Mouse (Mus musculus): ENCODE measurements around the gene Lrrc58. TPM values are rescaled to one million over a fixed set of nuclear protein-coding genes. Genes with fewer than 3 reads are reported as not detected.

Gene Lrrc58
- polyA plus RNA-seq, 1 experiment from 2014 or later: 56.8 TPM

GRCm38 (mm10) chr16:37906456-37906855 is 38.3 kb downstream of the Lrrc58 start:
- Histone ChIP-seq H3K9me3 (ENCODE audit: control insufficient read depth, low read length) (no peaks in the 10 kb centered on the region), H3K4me3 (ENCODE audit: low read length) (no peak overlapping the region), H3K4me1 (replicated peaks; ENCODE audit: control insufficient read depth, insufficient read depth, low read length) (no peaks in the 10 kb centered on the region), H3K27ac (ENCODE audit: low read length) (no peak overlapping the region), H3K4me2 (ENCODE audit: low read depth, low read length) (no peak overlapping the region), H3K9ac (ENCODE audit: low read length) (no peak overlapping the region), H3K36me3 (ENCODE audit: control insufficient read depth, insufficient read depth, low read length) (no peaks in the 10 kb centered on the region), H3K27me3 (ENCODE audit: control insufficient read depth, insufficient read depth, low read depth, low read length) (no peaks in the 10 kb centered on the region)
- ATAC-seq (ENCODE audit: low read depth): no peak
- 87% methylated on average over 3 of the region's 3 CpGs for WGBS

- Histone ChIP-seq H3K4me3 (ENCODE audit: low read length) (no peak overlapping the region), H3K4me1 (replicated peaks; ENCODE audit: control insufficient read depth, insufficient read depth, low read length) (0 out of 2 replicates have a peak, but pooled peaks cover 2% of the 10 kb centered on the region), H3K36me3 (ENCODE audit: control insufficient read depth, insufficient read depth, low read length) (no peaks in the 10 kb centered on the region), H3K9me3 (ENCODE audit: control insufficient read depth, low read length) (no peaks in the 10 kb centered on the region), H3K4me2 (ENCODE audit: low read depth, low read length) (no peak overlapping the region), H3K27me3 (ENCODE audit: control insufficient read depth, insufficient read depth, low read depth, low read length) (no peaks in the 10 kb centered on the region; the same call in 1 of the 2 replicates), H3K27ac (ENCODE audit: low read length) (no peak overlapping the region), H3K9ac (ENCODE audit: low read length) (no peak overlapping the region)
- no peak for ATAC-seq (ENCODE audit: low read depth)
- WGBS: 76% methylated on average over 1 of the region's 1 CpGs
These were observed 42.9 kb downstream of the Lrrc58 start for GRCm38 (mm10) chr16:37911086-37911485.

- H3K4me1 ChIP-seq (replicated peaks; ENCODE audit: control insufficient read depth, insufficient read depth, low read length): 0 out of 2 replicates have a peak, but pooled peaks cover 2% of the 10 kb centered on the region
- WGBS: 2% methylated on average over 51 of the region's 53 CpGs
- H3K4me2 ChIP-seq (ENCODE audit: low read depth, low read length): peak within 1 kb of the TSS; percentile 71
- H3K27me3 ChIP-seq (ENCODE audit: control insufficient read depth, insufficient read depth, low read depth, low read length): no peaks in the 10 kb centered on the region; the same call in 1 of the 2 replicates
- no peaks in the 10 kb centered on the region for H3K9me3 ChIP-seq (ENCODE audit: control insufficient read depth, low read length)
- H3K36me3 ChIP-seq (ENCODE audit: control insufficient read depth, insufficient read depth, low read length): no peaks in the 10 kb centered on the region
- peak within 1 kb of the TSS; percentile 54 for H3K9ac ChIP-seq (ENCODE audit: low read length)
- H3K27ac ChIP-seq (ENCODE audit: low read length): no peak within 1 kb of the TSS
- peak within 1 kb of the TSS; percentile 48 for H3K4me3 ChIP-seq (ENCODE audit: low read length)
- peak; percentile 85; the same call in 1 of the 2 replicates for ATAC-seq (ENCODE audit: low read depth)
These were observed 48.1 kb downstream of the Lrrc58 start, which contains the start of gene Gpr156 for GRCm38 (mm10) chr16:37916138-37916817. Gene Gpr156, plus strand, starts transcription at chr16:37916496.

- H3K9ac ChIP-seq (ENCODE audit: low read length): peak overlapping the region; percentile 54; the same call in 1 of the 2 replicates
- no peak overlapping the region for H3K27ac ChIP-seq (ENCODE audit: low read length)
- H3K9me3 ChIP-seq (ENCODE audit: control insufficient read depth, low read length): no peaks in the 10 kb centered on the region
- H3K27me3 ChIP-seq (ENCODE audit: control insufficient read depth, insufficient read depth, low read depth, low read length): no peaks in the 10 kb centered on the region; the same call in 1 of the 2 replicates
- no peak for ATAC-seq (ENCODE audit: low read depth)
- 24% methylated on average over 7 of the region's 7 CpGs for WGBS
- H3K36me3 ChIP-seq (ENCODE audit: control insufficient read depth, insufficient read depth, low read length): no peaks in the 10 kb centered on the region
- peak overlapping the region; percentile 48 for H3K4me3 ChIP-seq (ENCODE audit: low read length)
- H3K4me2 ChIP-seq (ENCODE audit: low read depth, low read length): peak overlapping the region; percentile 71
- H3K4me1 ChIP-seq (replicated peaks; ENCODE audit: control insufficient read depth, insufficient read depth, low read length): 0 out of 2 replicates have a peak, but pooled peaks cover 2% of the 10 kb centered on the region
These were observed 48.6 kb downstream of the Lrrc58 start for GRCm38 (mm10) chr16:37916818-37917201.

GRCm38 (mm10) chr16:37919000-37919399 is 50.8 kb downstream of the Lrrc58 start:
- no peak overlapping the region for H3K4me2 ChIP-seq (ENCODE audit: low read depth, low read length)
- H3K9me3 ChIP-seq (ENCODE audit: control insufficient read depth, low read length): no peaks in the 10 kb centered on the region
- H3K9ac ChIP-seq (ENCODE audit: low read length): no peak overlapping the region
- H3K4me3 ChIP-seq (ENCODE audit: low read length): no peak overlapping the region
- 86% methylated on average over 6 of the region's 6 CpGs for WGBS
- H3K27ac ChIP-seq (ENCODE audit: low read length): no peak overlapping the region
- ATAC-seq (ENCODE audit: low read depth): no peak
- H3K27me3 ChIP-seq (ENCODE audit: control insufficient read depth, insufficient read depth, low read depth, low read length): no peaks in the 10 kb centered on the region; the same call in 1 of the 2 replicates
- H3K4me1 ChIP-seq (replicated peaks; ENCODE audit: control insufficient read depth, insufficient read depth, low read length): 0 out of 2 replicates have a peak, but pooled peaks cover 2% of the 10 kb centered on the region
- no peaks in the 10 kb centered on the region for H3K36me3 ChIP-seq (ENCODE audit: control insufficient read depth, insufficient read depth, low read length)

- 0 out of 2 replicates have a peak, but pooled peaks cover 2% of the 10 kb centered on the region for H3K4me1 ChIP-seq (replicated peaks; ENCODE audit: control insufficient read depth, insufficient read depth, low read length)
- 61% methylated on average over 8 of the region's 8 CpGs for WGBS
- no peak for ATAC-seq (ENCODE audit: low read depth)
- no peak overlapping the region for H3K4me2 ChIP-seq (ENCODE audit: low read depth, low read length)
- H3K4me3 ChIP-seq (ENCODE audit: low read length): no peak overlapping the region
- no peaks in the 10 kb centered on the region for H3K27me3 ChIP-seq (ENCODE audit: control insufficient read depth, insufficient read depth, low read depth, low read length)
- H3K9me3 ChIP-seq (ENCODE audit: control insufficient read depth, low read length): no peaks in the 10 kb centered on the region
- H3K36me3 ChIP-seq (ENCODE audit: control insufficient read depth, insufficient read depth, low read length): no peaks in the 10 kb centered on the region
- no peak overlapping the region for H3K27ac ChIP-seq (ENCODE audit: low read length)
- H3K9ac ChIP-seq (ENCODE audit: low read length): no peak overlapping the region
These were observed 52.7 kb downstream of the Lrrc58 start for GRCm38 (mm10) chr16:37920842-37921409.

- Histone ChIP-seq H3K36me3 (ENCODE audit: control insufficient read depth, insufficient read depth, low read length) (no peaks in the 10 kb centered on the region), H3K9ac (ENCODE audit: low read length) (no peak overlapping the region), H3K9me3 (ENCODE audit: control insufficient read depth, low read length) (no peaks in the 10 kb centered on the region), H3K4me3 (ENCODE audit: low read length) (no peak overlapping the region), H3K27ac (ENCODE audit: low read length) (no peak overlapping the region), H3K27me3 (ENCODE audit: control insufficient read depth, insufficient read depth, low read depth, low read length) (no peaks in the 10 kb centered on the region), H3K4me1 (replicated peaks; ENCODE audit: control insufficient read depth, insufficient read depth, low read length) (0 out of 2 replicates have a peak, but pooled peaks cover 3% of the 10 kb centered on the region), H3K4me2 (ENCODE audit: low read depth, low read length) (no peak overlapping the region)
- no peak for ATAC-seq (ENCODE audit: low read depth)
- WGBS: 60% methylated on average over 7 of the region's 7 CpGs
These were observed 57.9 kb downstream of the Lrrc58 start for GRCm38 (mm10) chr16:37926087-37926486.

- Histone ChIP-seq H3K36me3 (ENCODE audit: control insufficient read depth, insufficient read depth, low read length) (no peaks in the 10 kb centered on the region), H3K27ac (ENCODE audit: low read length) (no peak overlapping the region), H3K9me3 (ENCODE audit: control insufficient read depth, low read length) (no peaks in the 10 kb centered on the region), H3K4me1 (replicated peaks; ENCODE audit: control insufficient read depth, insufficient read depth, low read length) (0 out of 2 replicates have a peak, but pooled peaks cover 3% of the 10 kb centered on the region), H3K4me2 (ENCODE audit: low read depth, low read length) (no peak overlapping the region), H3K9ac (ENCODE audit: low read length) (no peak overlapping the region), H3K4me3 (ENCODE audit: low read length) (no peak overlapping the region), H3K27me3 (ENCODE audit: control insufficient read depth, insufficient read depth, low read depth, low read length) (no peaks in the 10 kb centered on the region)
- ATAC-seq (ENCODE audit: low read depth): no peak
- WGBS: 47% methylated on average over 4 of the region's 4 CpGs
These were observed 58.9 kb downstream of the Lrrc58 start for GRCm38 (mm10) chr16:37927117-37927516.

- H3K4me2 ChIP-seq (ENCODE audit: low read depth, low read length): no peak overlapping the region
- H3K9me3 ChIP-seq (ENCODE audit: control insufficient read depth, low read length): no peaks in the 10 kb centered on the region
- H3K4me3 ChIP-seq (ENCODE audit: low read length): no peak overlapping the region
- no peak overlapping the region for H3K27ac ChIP-seq (ENCODE audit: low read length)
- no peak overlapping the region for H3K9ac ChIP-seq (ENCODE audit: low read length)
- 0 out of 2 replicates have a peak, but pooled peaks cover 3% of the 10 kb centered on the region for H3K4me1 ChIP-seq (replicated peaks; ENCODE audit: control insufficient read depth, insufficient read depth, low read length)
- WGBS: 34% methylated on average over 2 of the region's 2 CpGs
- no peaks in the 10 kb centered on the region for H3K27me3 ChIP-seq (ENCODE audit: control insufficient read depth, insufficient read depth, low read depth, low read length)
- no peak for ATAC-seq (ENCODE audit: low read depth)
- H3K36me3 ChIP-seq (ENCODE audit: control insufficient read depth, insufficient read depth, low read length): no peaks in the 10 kb centered on the region
These were observed 60.8 kb downstream of the Lrrc58 start for GRCm38 (mm10) chr16:37929006-37929405.

Data from lung, embryonic 16.5 days (tissue).